Mouse (Mus musculus): ENCODE measurements around the gene Npas3. TPM values are rescaled to one million over a fixed set of nuclear protein-coding genes. Genes with fewer than 3 reads are reported as not detected.

The Npas3 gene
- polyA plus RNA-seq, 1 experiment from 2014 or later, result 0.70 TPM

GRCm38 (mm10) chr12:53331800-53332199, 83.3 kb downstream of the Npas3 start:
- Histone ChIP-seq H3K27ac (no peak overlapping the region), H3K4me2 (no peak overlapping the region), H3K27me3 (replicated peaks) (no peaks in the 10 kb centered on the region), H3K4me3 (no peak overlapping the region), H3K9ac (no peak overlapping the region), H3K4me1 (no peaks in the 10 kb centered on the region), H3K36me3 (no peaks in the 10 kb centered on the region), H3K9me3 (replicated peaks) (no peaks in the 10 kb centered on the region)
- no peak for ATAC-seq
- WGBS (ENCODE audit: insufficient replicate concordance), result 73% methylated on average over 3 of the region's 3 CpGs

- H3K9ac ChIP-seq, result no peak overlapping the region
- WGBS (ENCODE audit: insufficient replicate concordance), result 64% methylated on average over 2 of the region's 2 CpGs
- no peak for ATAC-seq
- no peaks in the 10 kb centered on the region for H3K27me3 ChIP-seq (replicated peaks)
- no peaks in the 10 kb centered on the region for H3K4me1 ChIP-seq
- H3K9me3 ChIP-seq (replicated peaks), result no peaks in the 10 kb centered on the region
- H3K4me3 ChIP-seq, result no peak overlapping the region
- H3K27ac ChIP-seq, result no peak overlapping the region
- H3K4me2 ChIP-seq, result no peak overlapping the region
- no peaks in the 10 kb centered on the region for H3K36me3 ChIP-seq
Observed at GRCm38 (mm10) chr12:53333251-53333650, 84.8 kb downstream of the Npas3 start.

GRCm38 (mm10) chr12:53338349-53338948, 90.0 kb downstream of the Npas3 start:
- Histone ChIP-seq H3K4me3 (no peak overlapping the region), H3K9me3 (replicated peaks) (no peaks in the 10 kb centered on the region), H3K27me3 (replicated peaks) (no peaks in the 10 kb centered on the region), H3K4me2 (no peak overlapping the region), H3K27ac (no peak overlapping the region), H3K36me3 (no peaks in the 10 kb centered on the region), H3K4me1 (no peaks in the 10 kb centered on the region), H3K9ac (no peak overlapping the region)
- ATAC-seq, result no peak
- 67% methylated on average over 14 of the region's 14 CpGs for WGBS (ENCODE audit: insufficient replicate concordance)

- ATAC-seq, result no peak
- Histone ChIP-seq H3K4me1 (no peaks in the 10 kb centered on the region), H3K27ac (no peak overlapping the region), H3K9me3 (replicated peaks) (no peaks in the 10 kb centered on the region), H3K4me3 (no peak overlapping the region), H3K9ac (no peak overlapping the region), H3K36me3 (no peaks in the 10 kb centered on the region), H3K27me3 (replicated peaks) (no peaks in the 10 kb centered on the region), H3K4me2 (no peak overlapping the region)
- 73% methylated on average over 9 of the region's 9 CpGs for WGBS (ENCODE audit: insufficient replicate concordance)
Observed at GRCm38 (mm10) chr12:53342741-53343140, 94.3 kb downstream of the Npas3 start.

- Histone ChIP-seq H3K4me2 (no peak overlapping the region), H3K36me3 (no peaks in the 10 kb centered on the region), H3K4me3 (no peak overlapping the region), H3K4me1 (no peaks in the 10 kb centered on the region), H3K27ac (no peak overlapping the region), H3K9me3 (replicated peaks) (no peaks in the 10 kb centered on the region), H3K9ac (no peak overlapping the region), H3K27me3 (replicated peaks) (no peaks in the 10 kb centered on the region)
- no peak for ATAC-seq
- 72% methylated on average over 7 of the region's 7 CpGs for WGBS (ENCODE audit: insufficient replicate concordance)
Observed at GRCm38 (mm10) chr12:53351860-53352259, 103.4 kb downstream of the Npas3 start.

GRCm38 (mm10) chr12:53365751-53366150, 117.3 kb downstream of the Npas3 start:
- Histone ChIP-seq H3K4me3 (no peak overlapping the region), H3K4me1 (no peaks in the 10 kb centered on the region), H3K27me3 (replicated peaks) (no peaks in the 10 kb centered on the region), H3K9me3 (replicated peaks) (no peaks in the 10 kb centered on the region), H3K9ac (no peak overlapping the region), H3K27ac (no peak overlapping the region), H3K4me2 (no peak overlapping the region), H3K36me3 (no peaks in the 10 kb centered on the region)
- 70% methylated on average over 5 of the region's 5 CpGs for WGBS (ENCODE audit: insufficient replicate concordance)
- no peak for ATAC-seq

DNA sequence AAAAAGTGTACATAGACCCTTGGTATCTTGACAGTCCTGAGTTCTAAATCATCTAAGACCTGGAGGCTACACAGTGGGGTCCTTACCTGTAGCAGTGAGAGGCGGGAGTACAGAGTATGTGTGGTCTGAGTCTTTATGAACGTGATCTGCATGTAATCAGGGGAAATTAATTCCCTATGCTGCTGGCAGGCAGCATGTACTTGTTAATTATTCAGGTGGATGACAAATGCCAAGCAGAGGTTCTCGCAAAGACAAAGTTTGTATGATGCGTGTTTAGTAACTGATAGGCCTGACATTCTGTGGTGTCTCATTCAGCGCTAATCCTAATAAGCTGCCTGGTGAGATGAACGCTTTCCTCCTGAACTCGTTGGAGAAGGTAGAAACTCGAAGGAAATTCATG, 136.4 kb downstream of the Npas3 start:
- H3K27ac ChIP-seq, result no peak overlapping the region
- no peak overlapping the region for H3K9ac ChIP-seq
- H3K4me2 ChIP-seq, result no peak overlapping the region
- no peaks in the 10 kb centered on the region for H3K4me1 ChIP-seq
- no peaks in the 10 kb centered on the region for H3K36me3 ChIP-seq
- no peak overlapping the region for H3K4me3 ChIP-seq
- ATAC-seq, result no peak
- 72% methylated on average over 8 of the region's 8 CpGs for WGBS (ENCODE audit: insufficient replicate concordance)
- H3K27me3 ChIP-seq (replicated peaks), result no peaks in the 10 kb centered on the region
- H3K9me3 ChIP-seq (replicated peaks), result no peaks in the 10 kb centered on the region

DNA sequence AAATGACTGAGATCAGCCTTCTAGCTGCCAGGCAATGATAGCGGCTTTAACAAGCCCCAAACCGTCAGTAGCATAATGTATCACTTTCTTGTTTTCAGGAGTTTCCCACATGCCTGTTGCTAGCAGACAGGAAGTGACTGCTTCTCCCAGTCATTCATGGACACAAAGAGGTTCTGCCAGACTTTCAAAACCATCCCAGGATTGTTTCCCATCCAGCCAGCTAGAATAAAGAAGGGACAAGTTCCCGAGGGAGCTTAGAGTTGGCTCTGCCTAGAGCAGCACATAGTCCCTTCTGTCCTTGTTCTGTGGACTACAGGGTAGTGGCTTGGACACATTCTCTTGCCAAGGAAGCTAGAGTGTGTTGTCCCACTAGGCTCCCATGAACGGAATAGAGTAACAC, 157.4 kb downstream of the Npas3 start:
- Histone ChIP-seq H3K4me2 (no peak overlapping the region), H3K9ac (no peak overlapping the region), H3K4me1 (no peaks in the 10 kb centered on the region), H3K36me3 (no peaks in the 10 kb centered on the region), H3K9me3 (replicated peaks) (no peaks in the 10 kb centered on the region), H3K27me3 (replicated peaks) (no peaks in the 10 kb centered on the region), H3K4me3 (no peak overlapping the region), H3K27ac (no peak overlapping the region)
- WGBS (ENCODE audit: insufficient replicate concordance), result 46% methylated on average over 4 of the region's 4 CpGs
- no peak for ATAC-seq

DNA sequence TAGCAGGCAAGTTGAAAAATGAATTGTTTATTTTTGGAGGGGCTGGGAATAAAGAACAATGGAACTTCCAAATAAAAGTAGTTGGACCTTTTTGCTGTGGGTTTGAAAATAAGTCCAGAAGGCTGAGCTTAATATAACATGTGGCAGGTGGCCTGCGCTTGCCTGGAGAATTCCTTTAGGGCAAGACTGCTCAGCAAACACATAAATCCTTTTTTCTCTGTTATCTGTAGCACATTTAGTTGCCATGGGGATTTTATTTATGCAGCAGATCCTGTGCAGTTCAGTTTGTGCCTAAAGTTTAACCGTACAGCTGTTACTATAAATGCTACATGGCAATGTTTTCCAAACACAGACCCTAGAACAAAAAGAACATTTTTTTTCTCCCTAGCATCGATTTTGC, 159.3 kb downstream of the Npas3 start:
- Histone ChIP-seq H3K4me1 (no peaks in the 10 kb centered on the region), H3K27me3 (replicated peaks) (no peaks in the 10 kb centered on the region), H3K9me3 (replicated peaks) (no peaks in the 10 kb centered on the region), H3K27ac (no peak overlapping the region), H3K4me3 (no peak overlapping the region), H3K36me3 (no peaks in the 10 kb centered on the region), H3K9ac (no peak overlapping the region), H3K4me2 (no peak overlapping the region)
- ATAC-seq, result no peak
- 70% methylated on average over 3 of the region's 3 CpGs for WGBS (ENCODE audit: insufficient replicate concordance)

GRCm38 (mm10) chr12:53409711-53410110, 161.2 kb downstream of the Npas3 start:
- Histone ChIP-seq H3K4me3 (no peak overlapping the region), H3K36me3 (no peaks in the 10 kb centered on the region), H3K4me2 (no peak overlapping the region), H3K27ac (no peak overlapping the region), H3K9me3 (replicated peaks) (no peaks in the 10 kb centered on the region), H3K4me1 (no peaks in the 10 kb centered on the region), H3K27me3 (replicated peaks) (no peaks in the 10 kb centered on the region), H3K9ac (no peak overlapping the region)
- 73% methylated on average over 4 of the region's 4 CpGs for WGBS (ENCODE audit: insufficient replicate concordance)
- no peak for ATAC-seq

DNA sequence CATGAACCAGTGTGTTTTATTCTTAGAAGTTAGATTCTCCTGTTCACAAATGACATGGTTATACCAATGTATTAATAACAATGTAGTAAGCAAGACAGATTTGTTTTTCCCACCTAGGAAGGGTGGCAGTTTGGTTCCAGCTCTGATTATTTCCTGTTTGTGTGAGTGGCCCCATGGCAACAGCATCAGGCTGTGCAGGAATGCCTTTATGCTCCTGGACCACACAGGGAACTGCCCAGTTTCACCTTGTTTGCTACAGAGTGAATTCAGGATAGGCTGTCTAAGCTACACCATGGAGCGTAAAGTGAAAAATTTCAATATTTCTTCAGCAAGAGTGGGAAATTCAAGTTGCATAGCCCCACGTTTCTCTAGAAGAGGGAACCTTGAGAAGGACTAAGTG, 162.2 kb downstream of the Npas3 start:
- H3K9ac ChIP-seq, result no peak overlapping the region
- no peak overlapping the region for H3K27ac ChIP-seq
- H3K4me1 ChIP-seq, result no peaks in the 10 kb centered on the region
- no peak for ATAC-seq
- H3K9me3 ChIP-seq (replicated peaks), result no peaks in the 10 kb centered on the region
- no peak overlapping the region for H3K4me3 ChIP-seq
- H3K27me3 ChIP-seq (replicated peaks), result no peaks in the 10 kb centered on the region
- WGBS (ENCODE audit: insufficient replicate concordance), result 65% methylated on average over 2 of the region's 2 CpGs
- no peak overlapping the region for H3K4me2 ChIP-seq
- H3K36me3 ChIP-seq, result no peaks in the 10 kb centered on the region

DNA sequence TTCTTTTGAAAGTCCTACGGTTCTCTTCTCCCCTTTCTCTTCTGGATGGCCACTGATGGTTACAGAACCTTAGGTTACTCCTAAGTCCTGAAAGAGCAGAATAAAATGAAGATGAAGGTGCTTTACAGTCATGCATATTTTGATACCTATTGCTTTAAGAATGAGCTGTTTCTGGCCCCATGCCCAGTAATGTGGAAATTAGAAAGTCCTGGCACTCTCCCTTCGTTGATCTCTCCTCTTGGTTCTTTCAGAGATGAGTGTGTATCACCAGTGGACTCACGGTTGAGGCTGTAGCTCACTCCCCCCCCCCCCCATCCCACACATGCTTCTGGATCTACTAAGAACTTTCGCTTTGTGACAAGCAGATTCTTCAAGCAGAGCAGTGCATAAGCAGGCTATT, 167.6 kb downstream of the Npas3 start:
- ATAC-seq, result no peak
- Histone ChIP-seq H3K4me1 (no peaks in the 10 kb centered on the region), H3K9ac (no peak overlapping the region), H3K4me3 (no peak overlapping the region), H3K4me2 (no peak overlapping the region), H3K27me3 (replicated peaks) (no peaks in the 10 kb centered on the region), H3K9me3 (replicated peaks) (no peaks in the 10 kb centered on the region), H3K36me3 (no peaks in the 10 kb centered on the region), H3K27ac (no peak overlapping the region)
- WGBS (ENCODE audit: insufficient replicate concordance), result 60% methylated on average over 4 of the region's 4 CpGs

DNA sequence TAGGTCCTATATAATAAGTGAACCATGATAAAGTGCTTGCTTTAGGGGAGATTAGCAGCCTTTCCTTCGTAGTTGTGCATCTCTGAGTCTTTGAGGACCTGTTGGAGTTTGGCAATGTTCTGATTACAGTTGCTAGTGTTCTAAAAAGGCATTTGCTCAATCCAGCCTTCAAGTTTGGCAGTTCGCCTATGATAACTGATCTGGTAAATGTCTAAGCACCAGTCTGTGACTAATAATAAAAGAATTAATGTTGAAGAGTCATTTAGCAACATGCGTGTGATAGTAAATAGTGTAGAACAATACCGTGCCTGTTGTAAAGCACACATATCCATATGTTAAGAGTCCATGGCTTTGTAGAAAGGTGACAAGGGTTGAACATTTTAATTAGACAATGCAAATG, 173.2 kb downstream of the Npas3 start:
- no peaks in the 10 kb centered on the region for H3K36me3 ChIP-seq
- H3K27ac ChIP-seq, result no peak overlapping the region
- H3K9ac ChIP-seq, result no peak overlapping the region
- no peaks in the 10 kb centered on the region for H3K4me1 ChIP-seq
- H3K4me2 ChIP-seq, result no peak overlapping the region
- H3K4me3 ChIP-seq, result no peak overlapping the region
- H3K27me3 ChIP-seq (replicated peaks), result no peaks in the 10 kb centered on the region
- 67% methylated on average over 4 of the region's 4 CpGs for WGBS (ENCODE audit: insufficient replicate concordance)
- no peak for ATAC-seq
- no peaks in the 10 kb centered on the region for H3K9me3 ChIP-seq (replicated peaks)

All from liver, embryonic 12.5 days (tissue).